Mouse (Mus musculus) right cerebral cortex, postnatal 36 days (tissue): ENCODE data around the gene Kcnq4.

Experiments used
- DNase-seq, 2 experiments: peaks; one replicate each; pipeline ENCODE4 v3.0.0; 2022; ENCODE audit warnings: low spot score in 2 of 2, mixed read lengths in 1 of 2

Kcnq4 gene

DNA sequence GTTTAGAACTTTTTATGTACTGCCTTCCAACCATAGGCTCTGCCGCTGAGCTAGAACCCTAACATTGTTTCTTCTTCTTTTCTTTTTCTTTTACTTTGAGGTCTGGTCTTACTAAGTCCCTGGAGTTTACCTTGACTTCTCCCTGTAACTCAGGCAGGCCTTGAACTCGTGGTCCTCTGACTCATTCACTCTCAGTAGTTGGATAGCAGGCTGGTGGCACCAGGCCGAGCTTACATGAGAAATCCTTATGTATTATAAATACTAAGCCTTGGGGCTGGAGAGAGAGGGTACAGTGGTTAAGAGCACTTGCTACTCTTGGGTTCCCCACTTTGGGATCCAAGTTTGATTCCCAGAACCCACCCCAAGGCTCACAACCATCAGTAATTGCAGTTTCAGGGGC, 74.8 kb downstream of the Kcnq4 start:
- no peak for DNase-seq

DNA sequence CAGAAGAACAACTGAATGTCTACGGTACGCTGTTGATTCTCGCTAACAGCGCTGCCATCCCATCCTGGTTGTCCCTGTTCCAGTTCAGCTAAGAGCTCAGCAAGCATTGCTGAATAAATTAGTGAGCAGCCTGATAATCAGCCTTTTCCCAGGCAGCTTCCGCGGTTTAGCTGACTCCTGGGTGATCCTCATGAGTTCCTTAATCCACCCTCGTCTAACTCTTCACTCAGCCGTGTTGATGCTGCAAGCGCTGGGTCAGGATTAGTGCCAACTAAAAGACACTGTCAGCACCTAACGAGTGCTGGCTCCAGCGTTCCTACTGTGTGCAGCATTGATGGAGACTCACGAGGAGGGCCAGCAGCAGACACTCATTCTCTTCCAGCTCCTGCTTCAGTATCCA, 77.4 kb downstream of the Kcnq4 start:
- no peak for DNase-seq

DNA sequence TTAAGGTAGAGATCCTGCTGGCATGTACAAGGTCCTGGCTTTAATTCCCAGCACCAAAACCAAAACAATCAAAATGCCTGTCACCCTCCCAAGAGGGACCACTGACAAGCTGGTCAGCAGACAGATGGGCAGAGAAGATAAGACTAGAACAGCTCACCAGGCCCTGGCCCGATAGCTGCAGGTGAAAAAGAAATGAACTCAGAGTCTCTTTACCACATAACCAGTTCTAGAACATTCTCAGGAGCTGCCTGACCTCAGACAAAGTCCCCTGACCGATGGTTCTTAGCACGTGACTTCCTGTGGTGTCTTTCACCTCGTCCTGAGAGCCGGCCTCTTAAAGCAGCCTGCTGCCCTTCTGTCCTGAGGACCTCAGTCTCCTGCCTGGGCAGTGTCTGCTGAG, 78.8 kb downstream of the Kcnq4 start:
- no peak for DNase-seq

DNA sequence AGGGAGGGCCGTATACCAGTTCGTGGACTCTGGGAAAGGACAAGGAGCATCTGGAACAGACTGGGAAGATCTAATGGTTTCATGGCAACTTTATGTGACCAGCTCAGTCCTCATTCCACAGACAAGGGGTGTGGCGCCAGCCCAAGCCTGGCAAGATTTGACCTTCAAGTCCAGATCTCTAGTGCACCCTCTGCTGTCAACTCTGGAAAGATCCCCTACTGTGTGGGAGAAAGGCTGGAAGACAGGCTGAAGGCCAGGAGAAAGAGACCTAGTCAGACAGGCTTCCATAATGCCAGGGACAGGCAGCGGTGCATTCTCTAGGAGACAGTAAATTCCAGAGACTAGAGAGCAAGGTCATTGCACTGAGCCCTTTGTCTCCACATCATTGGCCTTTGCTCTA, 79.9 kb downstream of the Kcnq4 start:
- DNase-seq, result no peak

DNA sequence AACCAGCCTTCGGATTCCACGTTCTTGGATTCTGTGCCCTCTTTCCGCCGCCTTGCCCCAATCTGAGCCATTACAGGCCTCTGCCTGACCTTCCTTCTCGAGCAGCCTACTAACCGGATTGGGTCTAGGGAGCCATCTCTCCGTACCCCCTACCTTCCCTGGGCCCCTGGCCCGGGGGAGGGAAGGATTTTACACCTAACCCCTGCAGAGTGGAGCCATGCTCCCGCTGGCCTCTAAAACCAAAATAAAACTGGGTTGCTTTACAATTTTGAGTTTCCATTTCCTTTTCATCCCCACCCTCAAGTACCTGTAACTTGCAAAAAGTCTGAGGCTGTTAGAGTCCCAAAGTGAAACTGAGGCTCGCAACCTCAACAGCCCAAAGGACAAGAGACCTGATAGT, 80.9 kb downstream of the Kcnq4 start:
- no peak for DNase-seq

DNA sequence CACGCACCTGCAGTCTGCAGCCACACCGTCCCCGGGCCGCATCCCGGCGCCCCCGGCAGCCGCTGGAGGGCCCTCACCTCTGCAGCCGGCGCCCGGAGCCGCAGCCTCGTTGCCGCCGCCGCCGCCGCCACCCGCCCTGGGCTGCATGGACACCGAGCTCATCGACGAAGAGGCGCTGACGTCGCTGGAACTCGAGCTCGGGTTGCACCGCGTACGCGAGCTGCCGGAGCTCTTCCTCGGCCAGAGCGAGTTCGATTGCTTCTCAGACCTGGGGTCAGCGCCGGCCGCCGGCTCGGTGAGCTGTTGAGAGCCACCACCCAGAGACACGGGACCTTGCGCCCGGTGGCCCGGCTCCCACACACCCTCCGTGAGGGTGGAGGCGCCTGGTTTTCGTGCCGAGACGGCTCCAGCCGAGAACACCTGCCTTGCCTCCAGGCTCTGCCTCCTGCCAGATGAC, 81.3 kb downstream of the Kcnq4 start:
- DNase-seq, result peak; percentile 13 to 27

DNA sequence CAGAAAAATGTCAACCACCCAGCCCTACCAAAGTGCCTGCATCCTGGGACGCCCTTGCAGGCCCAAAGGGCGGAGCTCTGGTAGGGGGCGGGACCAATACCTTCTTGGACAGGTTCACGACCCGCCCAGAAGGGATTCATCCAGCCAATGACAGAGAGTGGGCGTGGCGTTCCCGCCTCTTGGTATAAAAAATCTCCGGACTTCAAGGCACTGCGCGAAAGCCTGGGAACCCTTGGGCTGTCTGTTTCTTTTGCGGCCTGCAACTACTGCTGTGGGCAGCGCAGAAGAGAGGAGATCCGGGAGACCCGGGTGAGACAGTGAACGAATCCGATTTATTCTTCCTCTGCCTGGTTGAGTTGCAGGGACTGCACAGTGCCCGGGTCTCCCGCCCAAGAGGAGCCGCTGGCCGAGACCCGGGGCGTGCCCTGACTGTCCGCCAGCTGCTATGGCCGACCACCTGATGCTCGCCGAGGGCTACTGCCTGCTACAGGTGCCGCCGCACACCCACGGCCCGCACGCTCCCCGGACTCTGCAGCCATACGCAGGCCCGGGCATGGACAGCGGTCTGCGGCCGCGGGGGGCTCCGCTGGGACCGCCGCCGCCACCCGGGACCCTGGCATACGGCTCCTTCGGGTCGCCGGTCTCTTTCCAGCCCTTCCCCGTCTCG, 81.9 kb downstream of the Kcnq4 start, which contains the start of gene Cited4:
TSS of gene Cited4 (plus strand) at position 215 of the 667 bp plus-strand sequence.
- DNase-seq, result peak; percentile 77 to 84

DNA sequence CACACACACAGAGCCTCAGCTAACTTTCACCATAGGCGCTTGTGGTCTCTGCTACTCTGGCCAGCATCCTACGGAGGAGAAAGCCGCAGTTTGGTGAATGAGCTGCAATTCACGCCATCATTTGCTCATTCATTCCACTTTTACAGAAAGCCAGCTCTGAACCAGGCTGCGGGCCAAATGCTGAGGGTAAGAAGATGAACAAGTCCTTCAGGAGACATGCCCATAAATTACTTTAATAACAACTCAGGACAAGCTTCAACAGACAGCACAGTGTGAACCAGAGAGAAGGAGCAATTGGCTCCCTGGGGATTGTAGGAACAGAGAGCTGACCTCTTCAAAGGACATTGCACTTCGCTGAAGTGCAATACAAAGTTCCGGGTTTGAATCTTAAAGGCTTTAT, 82.6 kb downstream of the Kcnq4 start:
- DNase-seq, result peak in 1 of 2 experiments; percentile 28

DNA sequence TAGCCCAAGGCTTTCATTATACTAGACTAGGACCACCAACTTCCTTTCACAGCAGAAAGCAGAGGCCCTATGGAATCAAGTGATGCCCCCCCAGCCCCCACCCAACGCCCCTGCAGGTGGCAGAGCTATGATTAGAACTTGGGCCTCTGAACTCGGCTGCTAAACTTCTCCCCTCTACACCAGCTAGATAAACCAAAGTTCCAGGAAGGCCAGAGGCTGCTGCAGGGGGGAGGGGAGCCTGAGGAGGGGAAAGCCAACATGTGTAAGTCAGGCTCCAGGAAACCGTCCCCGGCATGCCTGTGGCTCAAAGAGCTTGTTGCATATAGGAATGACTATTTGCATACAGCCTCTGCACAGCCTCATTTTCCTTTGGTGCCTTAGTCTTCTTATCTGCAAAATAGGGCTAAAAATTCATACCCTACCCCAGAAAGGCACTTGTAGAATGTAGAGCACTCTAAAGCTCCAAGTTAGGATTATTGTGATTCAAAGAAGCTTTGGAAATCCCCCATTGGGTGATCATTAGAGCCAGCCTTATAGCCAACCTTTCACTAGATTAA, 83.2 kb downstream of the Kcnq4 start:
- DNase-seq, result no peak

DNA sequence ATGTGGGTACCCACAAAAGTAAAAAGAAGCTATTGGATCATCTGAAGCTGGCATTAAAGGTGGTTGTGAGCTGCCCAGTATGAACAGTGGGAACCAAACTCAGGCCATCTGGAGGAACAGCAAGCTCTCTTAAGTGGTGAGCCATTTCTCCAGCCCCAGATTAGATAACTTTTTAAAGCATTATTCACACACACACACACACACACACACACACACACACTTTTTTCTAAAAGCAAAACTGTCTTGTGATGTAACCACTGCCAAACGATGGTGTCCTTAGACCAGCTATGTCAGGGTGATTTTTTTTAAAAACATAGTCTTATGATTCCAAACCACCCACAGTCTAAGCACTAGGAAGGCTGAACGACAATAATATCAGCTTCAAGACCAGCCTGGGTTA, 83.8 kb downstream of the Kcnq4 start:
- no peak for DNase-seq

DNA sequence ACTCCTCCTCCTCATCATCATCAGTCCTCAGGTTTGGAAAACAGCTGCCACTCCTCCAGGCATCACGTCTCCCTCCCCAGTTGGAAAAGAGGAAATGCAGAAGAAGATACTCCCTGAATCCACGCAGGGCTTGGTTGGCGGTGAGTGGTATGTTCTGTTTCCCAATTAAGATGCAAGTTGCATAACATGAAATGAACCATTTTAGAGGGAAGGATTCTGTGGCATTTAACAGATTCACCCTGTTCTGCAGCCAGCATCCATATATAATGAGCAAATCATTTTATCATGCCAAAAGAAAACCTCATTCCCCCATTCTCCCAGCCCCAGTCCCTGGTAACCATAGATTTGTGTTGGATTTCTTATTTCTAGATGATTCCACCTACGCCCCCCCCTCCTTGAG, 87.9 kb downstream of the Kcnq4 start:
- DNase-seq, result peak; percentile 43 to 72

DNA sequence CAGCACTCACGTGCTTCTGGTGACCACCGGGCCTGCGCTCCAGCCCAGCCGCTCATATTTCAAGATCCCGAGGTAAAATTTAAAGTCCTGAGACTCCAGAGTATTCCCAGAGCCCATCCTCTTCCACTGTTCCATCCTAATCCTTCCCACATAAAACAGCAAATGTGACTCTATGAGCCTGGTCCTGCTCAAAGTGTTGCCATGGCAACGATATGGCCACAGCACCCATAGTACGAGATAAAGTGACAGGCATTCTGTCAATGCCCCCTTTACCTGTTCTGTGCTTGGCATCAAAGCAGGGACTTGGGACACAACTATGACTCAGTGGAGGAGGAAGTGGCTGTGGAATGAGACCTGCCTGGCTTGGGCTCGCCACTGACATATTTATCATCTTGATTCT, 92.5 kb downstream of the Kcnq4 start:
- DNase-seq, result no peak

DNA sequence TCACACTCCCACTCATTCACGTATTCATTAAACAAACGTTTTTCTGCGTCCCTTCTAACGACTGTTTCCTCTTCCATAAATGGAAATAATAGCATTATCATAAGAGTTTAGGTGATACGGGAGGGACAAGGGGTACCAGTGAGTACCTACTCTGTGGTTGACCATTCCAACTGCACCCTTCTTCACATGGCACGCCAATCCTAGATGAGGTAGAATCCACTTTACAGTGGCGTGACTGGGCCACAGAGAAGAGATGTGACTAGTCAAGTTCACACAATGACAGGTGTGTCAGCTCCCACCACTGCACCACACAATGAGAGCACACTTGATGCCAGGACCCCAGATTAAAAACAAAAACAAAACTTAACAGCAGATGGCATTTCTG, 98.2 kb downstream of the Kcnq4 start:
- no peak for DNase-seq

DNA sequence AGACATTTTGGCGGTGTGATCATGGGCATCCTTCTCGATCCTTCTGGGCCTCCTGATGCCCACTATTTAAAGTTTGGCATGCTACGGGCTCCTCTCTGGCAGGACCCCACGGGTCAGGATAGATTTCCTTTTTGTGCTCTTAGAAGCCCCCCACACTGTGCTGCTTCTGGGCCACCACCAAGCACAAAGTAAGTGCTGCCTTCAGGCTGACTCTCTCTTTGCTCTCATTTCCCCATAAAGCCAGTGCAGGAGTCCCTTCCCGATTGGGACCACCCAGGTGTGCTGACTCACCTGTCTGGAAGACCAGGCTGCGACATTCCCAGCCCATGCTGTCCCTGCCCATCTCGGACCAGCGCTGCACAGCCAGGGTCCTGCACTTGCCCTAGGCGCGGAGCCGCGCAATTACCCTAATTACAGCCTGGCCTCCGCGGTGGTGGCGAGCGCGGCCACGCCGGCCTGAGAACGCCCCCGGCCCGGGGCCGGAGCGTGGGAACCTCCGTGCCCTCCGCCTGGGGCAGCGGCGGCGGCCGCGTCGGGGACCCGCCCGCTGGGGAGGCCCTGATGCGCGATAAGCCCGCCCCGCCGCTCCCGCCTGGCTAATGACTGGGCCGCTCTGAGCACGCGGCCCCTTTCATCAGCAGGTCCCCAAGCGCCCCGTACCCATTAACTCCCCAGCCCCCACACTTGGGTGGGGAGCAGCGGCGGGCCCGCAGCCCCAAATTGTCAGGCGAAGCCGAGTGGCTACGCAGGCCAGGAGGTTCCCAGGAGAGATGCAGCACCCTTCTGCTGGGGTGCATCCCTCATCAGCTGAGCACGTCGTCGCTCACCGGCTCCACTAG, 98.8 kb downstream of the Kcnq4 start:
- peak; percentile 32 to 48 for DNase-seq
